Mouse (Mus musculus): ENCODE results near the gene Pax5. TPM values are rescaled to one million over a fixed set of nuclear protein-coding genes. Genes with fewer than 3 reads are reported as not detected.

The Pax5 gene
- polyA plus RNA-seq, 1 experiment from 2014 or later: not detected

Small RNA genes within 50 kb of the gene (microRNA-seq; reads per million reads assigned to microRNA genes)
- gene Mir5120: not detected

Other genes with a start within 250 kb of the Pax5 start
- 58.8 and 58.9 TPM in 2 replicates for gene Zcchc7, start 45.4 kb upstream of the Pax5 start, polyA plus RNA-seq (2014; fragmentation: Nextera tagmentation; extraction: Ambion mirVana)

Data from stomach, embryonic 14.5 days (tissue).